Mouse (Mus musculus) neutrophil, adult 65 days (primary cell): ENCODE results near the gene Tnfrsf1a. TPM values are rescaled to one million over a fixed set of nuclear protein-coding genes. Genes with fewer than 3 reads are reported as not detected.

Experiments used
- total RNA-seq: library from RNA; stranded (reverse); gene quantifications from 2 replicates; pipeline ENCODE4 v1.2.4, GENCODE M21; 2023

Gene Tnfrsf1a
- total RNA-seq: 352 and 391 TPM in 2 replicates

GRCm38 (mm10) chr6:125348721-125349574 lies at the start of gene Tnfrsf1a:
TSS of gene Tnfrsf1a (plus strand) at chr6:125349362.

DNA sequence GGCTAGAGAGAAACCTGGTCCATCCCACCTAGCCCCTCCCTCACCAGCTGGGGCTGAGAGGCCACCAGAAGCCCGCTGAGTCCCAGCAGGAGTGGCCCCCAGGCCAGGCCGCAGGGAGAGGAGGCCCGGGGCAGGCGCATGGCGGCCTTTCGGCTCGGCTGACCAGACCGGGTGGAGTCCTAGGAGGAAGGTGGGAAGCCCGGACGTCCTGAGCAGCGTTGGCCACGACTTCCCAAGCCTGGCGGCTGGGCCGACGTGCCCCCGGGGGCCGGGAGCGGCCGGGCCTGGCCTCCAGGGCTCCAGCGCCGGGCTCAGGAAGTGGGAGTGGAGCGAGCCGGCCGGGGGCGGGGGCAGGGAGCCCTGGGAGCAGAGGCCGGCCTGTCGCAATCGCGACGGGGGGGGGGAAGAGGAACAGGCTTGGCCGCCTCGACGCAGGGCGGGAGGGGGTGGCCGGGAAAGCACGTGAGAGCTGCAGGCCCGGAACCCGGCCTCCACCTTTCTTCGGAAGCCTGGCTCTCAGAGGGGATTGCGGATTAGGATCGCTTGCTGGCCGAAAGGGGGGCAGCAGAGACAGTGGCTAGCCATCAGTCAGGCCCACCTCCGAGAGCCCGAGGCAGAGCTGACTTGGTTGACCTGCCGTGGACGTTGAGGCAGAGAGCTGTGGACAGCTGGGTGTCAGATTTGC lies 35.5 kb upstream of the Tnfrsf1a start, which contains the start of gene Ltbr:
Gene Ltbr, minus strand, starts transcription at position 340 of the 685 bp plus-strand sequence.

GRCm38 (mm10) chr6:125320323-125320722 lies 28.8 kb upstream of the Tnfrsf1a start, which contains the start of gene Scnn1a:
TSS of gene Scnn1a (plus strand) at chr6:125320659.

GRCm38 (mm10) chr6:125380372-125381360 lies 31.5 kb downstream of the Tnfrsf1a start, which contains the start of gene Plekhg6:
TSS of gene Plekhg6 (minus strand) at chr6:125380793.

Other genes starting within 250 kb of the Tnfrsf1a start
- 13.5 and 20.0 TPM in 2 replicates for gene Nop2, start 217.5 kb upstream of the Tnfrsf1a start, total RNA-seq
- 24.7 and 34.6 TPM in 2 replicates for gene Iffo1, start 204.1 kb upstream of the Tnfrsf1a start, total RNA-seq
- gene Gapdh, start 182.9 kb upstream of the Tnfrsf1a start, total RNA-seq: 693 and 1,543 TPM in 2 replicates
- 167 and 197 TPM in 2 replicates for gene Ncapd2, start 157.7 kb upstream of the Tnfrsf1a start, total RNA-seq
- 32.2 and 40.1 TPM in 2 replicates for gene Mrpl51, start 157.6 kb upstream of the Tnfrsf1a start, total RNA-seq
- gene Vamp1, start 133.8 kb upstream of the Tnfrsf1a start, total RNA-seq: 19.8 and 26.2 TPM in 2 replicates
- gene Tapbpl, start 117.5 kb upstream of the Tnfrsf1a start, total RNA-seq: 10.2 and 11.2 TPM in 2 replicates
- 0.25 and 0.51 TPM in 2 replicates for gene Cd27, start 112.4 kb upstream of the Tnfrsf1a start, total RNA-seq
- gene Tuba3a, start 63.3 kb upstream of the Tnfrsf1a start, total RNA-seq: not detected in 2 replicates
- gene Ltbr, start 35.5 kb upstream of the Tnfrsf1a start, total RNA-seq: 45.2 and 64.4 TPM in 2 replicates
- gene Scnn1a, start 28.7 kb upstream of the Tnfrsf1a start, total RNA-seq: 10.9 and 11.0 TPM in 2 replicates
- not detected in 2 replicates for gene Plekhg6, start 31.4 kb downstream of the Tnfrsf1a start, total RNA-seq
- 304 and 333 TPM in 2 replicates for gene Cd9, start 145.4 kb downstream of the Tnfrsf1a start, total RNA-seq
- 3.9 and 7.4 TPM in 2 replicates for gene Vwf, start 197.4 kb downstream of the Tnfrsf1a start, total RNA-seq